Mouse (Mus musculus) thymus, adult 2 months (tissue): ENCODE measurements around the gene Zglp1. TPM values are rescaled to one million over a fixed set of nuclear protein-coding genes. Genes with fewer than 3 reads are reported as not detected.

Experiments used
- DNase-seq: peaks from one replicate; pipeline ENCODE4 v3.0.0; 2021
- H3K27ac ChIP-seq: fragments of 200-500 bp; 2 replicates; pipeline ENCODE4 v1.5.1; 2012; ENCODE audit warnings: low read length, control low read depth; ENCODE audit not compliant: control insufficient read depth, insufficient read depth
- H3K27me3 ChIP-seq: fragments of 200-500 bp; 2 replicates; pipeline ENCODE4 v1.6.1; 2012; ENCODE audit warnings: mild to moderate bottlenecking, low read length, moderate library complexity, mixed read lengths; ENCODE audit not compliant: control insufficient read depth, insufficient read depth
- H3K36me3 ChIP-seq: fragments of 200-500 bp; 2 replicates; pipeline ENCODE4 v1.6.1; 2012; ENCODE audit warnings: mild to moderate bottlenecking, low read length, moderate library complexity; ENCODE audit not compliant: control insufficient read depth, insufficient read depth
- H3K4me1 ChIP-seq: fragments of 200-500 bp; replicated peaks from 2 replicates; pipeline ENCODE4 v1.6.1; 2012; ENCODE audit warnings: low read length; ENCODE audit not compliant: control insufficient read depth, insufficient read depth
- H3K4me3 ChIP-seq: fragments of 200-500 bp; 2 replicates; pipeline ENCODE4 v1.5.1; 2012; ENCODE audit warnings: mild to moderate bottlenecking, low read length, control low read depth, moderate library complexity; ENCODE audit not compliant: control insufficient read depth, insufficient read depth
- CTCF ChIP-seq: fragments of 200-500 bp; IDR thresholded peaks from 2 replicates; pipeline ENCODE4 v1.5.1; 2012; ENCODE audit warnings: mild to moderate bottlenecking, control low read depth, low read length, moderate library complexity, borderline replicate concordance; ENCODE audit not compliant: control insufficient read depth, poor library complexity, insufficient read depth; ENCODE audit errors: extremely low read depth
- POLR2A ChIP-seq: fragments of 200-500 bp; IDR thresholded peaks from 2 replicates; pipeline ENCODE4 v1.6.1; 2012; ENCODE audit warnings: mild to moderate bottlenecking, low read length, control low read depth, moderate library complexity; ENCODE audit not compliant: control insufficient read depth, poor library complexity, insufficient read depth; ENCODE audit errors: extremely low read depth
- WGBS: fragments of 180-500 bp; shearing (Covaris S2); methylation state at CpG from one replicate; pipeline ENCODE4 v1.1.7; 2018; 5-methylcytosine and 5-hydroxymethylcytosine counted together
- polyA plus RNA-seq: library from polyadenylated mRNA; depleted of rRNA; stranded (reverse); fragments of >200 nt; gene quantifications from 2 replicates; pipeline ENCODE4 v1.2.3, GENCODE M21; 2012; rRNA removed

Gene Zglp1
- polyA plus RNA-seq, 1 experiment, result 1.1 TPM

DNA sequence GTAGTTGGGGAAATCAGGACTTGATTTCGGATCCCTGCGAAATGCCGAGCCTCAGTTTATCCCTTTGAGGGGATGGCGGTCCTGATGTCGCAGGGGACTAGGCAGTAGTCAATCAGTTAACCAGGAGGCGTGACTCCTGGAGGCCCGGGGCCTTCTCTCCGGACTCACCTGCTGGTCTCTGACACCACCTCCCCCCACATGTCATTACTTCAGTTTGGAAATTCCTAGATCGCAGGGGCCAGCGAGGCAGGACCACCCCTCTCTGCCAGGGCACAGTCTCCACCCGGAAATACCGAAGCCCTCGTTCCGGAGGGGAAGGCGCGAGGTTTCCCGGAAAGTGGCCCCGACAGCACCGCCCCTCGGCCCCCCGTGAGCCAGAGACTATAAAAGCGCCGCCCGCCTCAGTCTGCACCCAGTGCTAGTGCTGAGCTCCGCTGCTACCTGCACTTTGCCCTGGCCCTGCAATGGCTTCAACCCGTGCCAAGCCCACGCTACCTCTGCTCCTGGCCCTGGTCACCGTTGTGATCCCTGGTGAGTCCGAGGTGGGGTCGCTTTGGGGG, 51.2 kb downstream of the Zglp1 start, which contains the start of gene Icam1:
Gene Icam1 (plus strand): TSS at position 415 of the 560 bp plus-strand sequence.
- DNase-seq, result peak; percentile 83
- WGBS, result 1% methylated on average over 30 of the region's 30 CpGs
- H3K27ac ChIP-seq, result peak within 1 kb of the TSS; percentile 45
- H3K4me1 ChIP-seq, result peaks cover 31% of the 10 kb centered on the region
- TF ChIP-seq POLR2A (peak; percentile 92), CTCF (no peak)
- H3K36me3 ChIP-seq, result peaks cover 3% of the 10 kb centered on the region; the same call in 1 of the 2 replicates
- no peaks in the 10 kb centered on the region for H3K27me3 ChIP-seq
- peak within 1 kb of the TSS; percentile 86 for H3K4me3 ChIP-seq

DNA sequence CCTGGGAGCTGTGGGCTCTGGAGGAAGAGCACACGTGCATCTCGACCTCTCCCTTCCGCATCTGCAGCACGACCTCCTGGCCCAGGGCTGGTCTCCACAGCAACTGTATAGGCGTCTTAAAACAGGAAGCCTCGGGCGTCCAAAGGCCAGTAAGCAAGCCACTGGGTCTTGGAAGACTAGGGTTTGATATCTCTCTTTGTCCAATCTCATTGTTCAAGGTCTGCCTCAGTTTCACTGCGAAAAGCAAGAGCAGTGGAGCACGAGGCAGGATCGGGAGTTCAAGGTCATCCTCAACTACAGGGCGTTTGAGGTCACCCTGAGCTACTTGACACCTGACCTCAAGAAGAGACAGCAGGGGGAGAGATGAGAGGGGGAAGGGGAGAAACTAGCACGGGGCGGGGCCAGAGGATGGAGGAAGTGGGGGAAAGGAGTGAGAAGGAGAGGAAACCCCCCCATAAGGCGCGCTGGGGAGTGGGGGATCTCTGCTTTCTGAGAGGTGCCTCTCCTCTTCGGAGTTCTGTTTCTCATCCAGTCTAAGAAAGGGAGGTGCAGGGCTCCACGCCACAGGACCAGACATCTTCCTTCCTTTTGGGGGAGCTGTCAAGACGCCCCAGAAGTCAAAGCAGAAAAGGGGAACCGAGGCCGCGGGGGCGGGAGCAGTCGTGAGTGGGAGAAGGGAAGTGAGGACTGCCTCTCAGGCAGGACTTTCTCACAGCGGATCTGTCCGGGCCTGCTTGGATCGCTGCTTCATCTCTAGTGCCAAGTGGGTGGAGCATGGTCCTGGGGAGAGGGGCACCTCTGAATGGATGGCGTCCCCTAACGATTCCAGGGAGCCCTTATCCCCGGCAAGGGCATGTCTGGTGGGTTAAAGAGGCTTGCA, 52.0 kb downstream of the Zglp1 start:
- Histone ChIP-seq H3K4me3 (peak overlapping the region; percentile 86), H3K27me3 (no peaks in the 10 kb centered on the region), H3K27ac (peak overlapping the region; percentile 44), H3K36me3 (no peaks in the 10 kb centered on the region; the same call in 1 of the 2 replicates), H3K4me1 (peaks cover 31% of the 10 kb centered on the region)
- WGBS, result 2% methylated on average over 29 of the region's 29 CpGs
- TF ChIP-seq CTCF (no peak), POLR2A (no peak)
- peak; percentile 67 for DNase-seq

Other genes with a start within 250 kb of the Zglp1 start
- gene Rdh8, start 248.6 kb downstream of the Zglp1 start, polyA plus RNA-seq, result not detected in 2 replicates
- gene A230050P20Rik, start 198.5 kb downstream of the Zglp1 start, polyA plus RNA-seq, result 93.1 and 103 TPM in 2 replicates
- 8.7 and 8.8 TPM in 2 replicates for gene Angptl6, start 187.4 kb downstream of the Zglp1 start, polyA plus RNA-seq
- 121 and 140 TPM in 2 replicates for gene Ppan, start 178.9 kb downstream of the Zglp1 start, polyA plus RNA-seq
- gene Eif3g, start 168.5 kb downstream of the Zglp1 start, polyA plus RNA-seq, result 137 and 140 TPM in 2 replicates
- 142 and 194 TPM in 2 replicates for gene Dnmt1, start 107.2 kb downstream of the Zglp1 start, polyA plus RNA-seq
- gene S1pr2, start 90.3 kb downstream of the Zglp1 start, polyA plus RNA-seq, result 11.0 and 11.2 TPM in 2 replicates
- gene Mrpl4, start 64.4 kb downstream of the Zglp1 start, polyA plus RNA-seq, result 125 and 140 TPM in 2 replicates
- gene Icam1, start 51.1 kb downstream of the Zglp1 start, polyA plus RNA-seq, result 78.1 and 90.8 TPM in 2 replicates
- gene Icam4, start 37.7 kb downstream of the Zglp1 start, polyA plus RNA-seq, result 0.26 and 0.71 TPM in 2 replicates
- gene Icam5, start 35.0 kb downstream of the Zglp1 start, polyA plus RNA-seq, result 0.63 and 1.0 TPM in 2 replicates
- gene Gm49373, start 6.0 kb upstream of the Zglp1 start, polyA plus RNA-seq, result 0.47 and 0.48 TPM in 2 replicates
- 52.0 and 67.8 TPM in 2 replicates for gene Fdx1l, start 6.5 kb upstream of the Zglp1 start, polyA plus RNA-seq
- 13.5 and 18.0 TPM in 2 replicates for gene Gm38431, start 24.9 kb upstream of the Zglp1 start, polyA plus RNA-seq
- gene Raver1, start 24.9 kb upstream of the Zglp1 start, polyA plus RNA-seq, result 229 and 270 TPM in 2 replicates
- 50.7 and 51.1 TPM in 2 replicates for gene Tyk2, start 64.2 kb upstream of the Zglp1 start, polyA plus RNA-seq
- gene Cdc37, start 82.9 kb upstream of the Zglp1 start, polyA plus RNA-seq, result 91.1 and 92.5 TPM in 2 replicates
- 6.1 and 6.8 TPM in 2 replicates for gene Pde4a, start 98.6 kb upstream of the Zglp1 start, polyA plus RNA-seq
- 115 and 122 TPM in 2 replicates for gene Keap1, start 172.3 kb upstream of the Zglp1 start, polyA plus RNA-seq
- 0.70 and 0.78 TPM in 2 replicates for gene S1pr5, start 181.3 kb upstream of the Zglp1 start, polyA plus RNA-seq
- gene Atg4d, start 198.2 kb upstream of the Zglp1 start, polyA plus RNA-seq, result 84.3 and 87.7 TPM in 2 replicates
- 56.5 and 57.9 TPM in 2 replicates for gene Kri1, start 220.9 kb upstream of the Zglp1 start, polyA plus RNA-seq
- gene Cdkn2d, start 224.3 kb upstream of the Zglp1 start, polyA plus RNA-seq, result 319 and 330 TPM in 2 replicates
- 9.6 and 11.1 TPM in 2 replicates for gene Ap1m2, start 245.2 kb upstream of the Zglp1 start, polyA plus RNA-seq